Mouse (Mus musculus): ENCODE data around the gene Polr3c. TPM values are rescaled to one million over a fixed set of nuclear protein-coding genes. Genes with fewer than 3 reads are reported as not detected.
"Not testable (repeated sequence)": the region's sequence is repeated elsewhere in the genome, so short reads cannot be mapped to it uniquely, and the experiment has no call there.

Gene Polr3c
- total RNA-seq (2015; ENCODE audit: low replicate concordance) (11.3 and 15.9 TPM in 2 replicates), total RNA-seq (2017; ENCODE audit: low replicate concordance) (12.8 and 13.7 TPM in 2 replicates)

GRCm38 (mm10) chr3:96727343-96727827, at the start of gene Polr3c, which contains the start of gene Rnf115:
Gene Polr3c, minus strand, starts transcription at chr3:96727628.
Gene Rnf115, plus strand, starts transcription at chr3:96727664.
- ATAC-seq (replicated peaks; ENCODE audit: low FRiP score, poor library complexity, severe bottlenecking), result peak; percentile 91

- ATAC-seq (replicated peaks; ENCODE audit: low FRiP score, poor library complexity, severe bottlenecking), result no peak
Observed at GRCm38 (mm10) chr3:96777120-96777519, 49.7 kb upstream of the Polr3c start.

- ATAC-seq (replicated peaks; ENCODE audit: low FRiP score, poor library complexity, severe bottlenecking), result peak; percentile 85
Observed at GRCm38 (mm10) chr3:96772949-96773348, 45.5 kb upstream of the Polr3c start.

- no peak for ATAC-seq (replicated peaks; ENCODE audit: low FRiP score, poor library complexity, severe bottlenecking)
Observed at GRCm38 (mm10) chr3:96769971-96770370, 42.5 kb upstream of the Polr3c start.

- no peak for ATAC-seq (replicated peaks; ENCODE audit: low FRiP score, poor library complexity, severe bottlenecking)
Observed at GRCm38 (mm10) chr3:96764528-96764927, 37.1 kb upstream of the Polr3c start.

GRCm38 (mm10) chr3:96759695-96760094, 32.3 kb upstream of the Polr3c start:
- peak; percentile 93 for ATAC-seq (replicated peaks; ENCODE audit: low FRiP score, poor library complexity, severe bottlenecking)

GRCm38 (mm10) chr3:96757691-96758090, 30.3 kb upstream of the Polr3c start:
- ATAC-seq (replicated peaks; ENCODE audit: low FRiP score, poor library complexity, severe bottlenecking), result no peak

- ATAC-seq (replicated peaks; ENCODE audit: low FRiP score, poor library complexity, severe bottlenecking), result no peak
Observed at GRCm38 (mm10) chr3:96755935-96756334, 28.5 kb upstream of the Polr3c start.

GRCm38 (mm10) chr3:96746829-96747228, 19.4 kb upstream of the Polr3c start:
- ATAC-seq (replicated peaks; ENCODE audit: low FRiP score, poor library complexity, severe bottlenecking), result no peak

GRCm38 (mm10) chr3:96744348-96744747, 16.9 kb upstream of the Polr3c start:
- ATAC-seq (replicated peaks; ENCODE audit: low FRiP score, poor library complexity, severe bottlenecking), result no peak

- not testable (repeated sequence) for ATAC-seq (replicated peaks; ENCODE audit: low FRiP score, poor library complexity, severe bottlenecking)
Observed at GRCm38 (mm10) chr3:96740279-96740678, 12.9 kb upstream of the Polr3c start.

GRCm38 (mm10) chr3:96737995-96738394, 10.6 kb upstream of the Polr3c start:
- no peak for ATAC-seq (replicated peaks; ENCODE audit: low FRiP score, poor library complexity, severe bottlenecking)

GRCm38 (mm10) chr3:96737013-96737740, 9.7 kb upstream of the Polr3c start:
- no peak for ATAC-seq (replicated peaks; ENCODE audit: low FRiP score, poor library complexity, severe bottlenecking)

- ATAC-seq (replicated peaks; ENCODE audit: low FRiP score, poor library complexity, severe bottlenecking), result no peak
Observed at GRCm38 (mm10) chr3:96735200-96735599, 7.8 kb upstream of the Polr3c start.

GRCm38 (mm10) chr3:96733984-96734383, 6.6 kb upstream of the Polr3c start:
- ATAC-seq (replicated peaks; ENCODE audit: low FRiP score, poor library complexity, severe bottlenecking), result no peak

GRCm38 (mm10) chr3:96730785-96731184, 3.4 kb upstream of the Polr3c start:
- ATAC-seq (replicated peaks; ENCODE audit: low FRiP score, poor library complexity, severe bottlenecking), result no peak

- ATAC-seq (replicated peaks; ENCODE audit: low FRiP score, poor library complexity, severe bottlenecking), result 0 out of 2 replicates have a peak, but pooled peaks have one; percentile 38
Observed at GRCm38 (mm10) chr3:96729403-96729784, 2.0 kb upstream of the Polr3c start.

- ATAC-seq (replicated peaks; ENCODE audit: low FRiP score, poor library complexity, severe bottlenecking), result no peak
Observed at GRCm38 (mm10) chr3:96728634-96729402, 1.4 kb upstream of the Polr3c start.

GRCm38 (mm10) chr3:96727828-96728633, 603 bp upstream of the Polr3c start:
- peak; percentile 56 for ATAC-seq (replicated peaks; ENCODE audit: low FRiP score, poor library complexity, severe bottlenecking)

GRCm38 (mm10) chr3:96719173-96719572, 8.3 kb downstream of the Polr3c start:
- ATAC-seq (replicated peaks; ENCODE audit: low FRiP score, poor library complexity, severe bottlenecking), result peak; percentile 53
